Mouse (Mus musculus): ENCODE data around the gene BC004004.

DNA sequence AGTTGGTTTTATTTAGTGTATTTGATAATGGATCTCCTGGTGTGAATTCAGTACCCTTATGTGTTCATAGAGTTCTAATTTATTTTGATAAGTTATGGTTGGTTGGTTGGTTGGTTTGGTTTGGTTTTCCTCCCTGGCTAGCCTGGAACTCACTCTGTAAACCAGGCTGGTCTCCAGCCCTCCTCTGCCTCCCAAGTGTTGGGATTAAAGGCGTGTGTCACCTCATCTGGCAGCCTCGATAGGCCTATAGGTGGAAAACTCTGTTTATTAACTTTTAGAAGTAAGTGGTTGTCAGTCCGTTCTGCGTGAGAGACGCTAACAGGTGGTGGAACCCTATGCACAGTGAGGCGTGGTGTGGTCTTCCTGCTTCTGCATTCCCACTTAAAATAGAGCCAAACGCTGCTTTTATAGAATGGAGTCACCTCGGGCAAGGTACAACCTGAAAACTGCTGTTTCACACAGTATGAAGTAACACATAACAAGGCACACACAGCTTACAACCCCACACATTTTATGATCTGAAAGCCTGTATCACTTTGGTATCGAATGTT lies 1.6 kb downstream of the BC004004 start:
- TF ChIP-seq CTCF (IDR thresholded peaks at IDR 0.05; ENCODE audit: extremely low read depth, insufficient read depth, insufficient read length, insufficient replicate concordance) (no peak), POLR2A (IDR thresholded peaks at IDR 0.05; ENCODE audit: low read depth, low read length) (no peak)
